Mouse (Mus musculus): ENCODE measurements around the gene Btbd3.

Btbd3 gene

DNA sequence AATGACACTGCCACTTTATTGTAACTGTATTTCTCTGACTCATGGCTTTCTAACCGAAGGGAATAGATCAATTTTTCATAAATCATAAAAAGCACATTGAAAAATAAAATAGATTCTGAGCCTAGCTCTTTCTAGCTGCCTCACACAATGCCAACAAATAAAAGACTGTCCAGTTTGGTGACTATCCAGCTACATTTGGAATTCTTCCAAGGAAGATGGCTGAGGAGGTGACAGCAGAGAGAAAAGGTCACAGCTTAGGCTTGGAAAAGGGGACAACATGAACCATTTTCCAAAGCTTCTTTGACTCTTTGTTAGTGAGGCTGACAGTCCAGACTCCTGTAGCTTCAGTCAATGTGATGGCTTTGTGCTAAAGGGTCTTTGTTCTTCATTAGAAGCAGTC, 132.2 kb downstream of the Btbd3 start:
- no peak for DNase-seq (ENCODE audit: low spot score in 2 of 2)

DNA sequence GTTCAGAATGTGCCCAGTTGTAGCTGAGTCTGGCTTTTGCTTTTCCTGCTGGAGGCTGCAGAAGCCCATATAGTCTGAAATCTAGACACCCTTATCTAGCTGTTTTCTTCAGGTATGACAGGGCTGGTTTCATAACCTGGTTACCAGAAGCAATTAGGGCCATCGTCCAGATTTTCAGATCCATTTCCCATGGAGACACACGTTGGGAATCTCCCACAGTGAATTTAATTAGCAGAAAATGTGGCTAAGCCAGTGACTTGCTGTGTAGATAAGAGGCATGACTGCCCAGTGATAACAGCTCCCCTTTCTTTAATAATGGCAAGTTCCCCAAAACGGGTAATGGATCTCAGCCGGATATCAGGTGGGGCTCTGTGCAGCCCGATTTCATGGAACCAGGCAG, 146.7 kb downstream of the Btbd3 start:
- no peak for DNase-seq (ENCODE audit: low spot score in 2 of 2)

DNA sequence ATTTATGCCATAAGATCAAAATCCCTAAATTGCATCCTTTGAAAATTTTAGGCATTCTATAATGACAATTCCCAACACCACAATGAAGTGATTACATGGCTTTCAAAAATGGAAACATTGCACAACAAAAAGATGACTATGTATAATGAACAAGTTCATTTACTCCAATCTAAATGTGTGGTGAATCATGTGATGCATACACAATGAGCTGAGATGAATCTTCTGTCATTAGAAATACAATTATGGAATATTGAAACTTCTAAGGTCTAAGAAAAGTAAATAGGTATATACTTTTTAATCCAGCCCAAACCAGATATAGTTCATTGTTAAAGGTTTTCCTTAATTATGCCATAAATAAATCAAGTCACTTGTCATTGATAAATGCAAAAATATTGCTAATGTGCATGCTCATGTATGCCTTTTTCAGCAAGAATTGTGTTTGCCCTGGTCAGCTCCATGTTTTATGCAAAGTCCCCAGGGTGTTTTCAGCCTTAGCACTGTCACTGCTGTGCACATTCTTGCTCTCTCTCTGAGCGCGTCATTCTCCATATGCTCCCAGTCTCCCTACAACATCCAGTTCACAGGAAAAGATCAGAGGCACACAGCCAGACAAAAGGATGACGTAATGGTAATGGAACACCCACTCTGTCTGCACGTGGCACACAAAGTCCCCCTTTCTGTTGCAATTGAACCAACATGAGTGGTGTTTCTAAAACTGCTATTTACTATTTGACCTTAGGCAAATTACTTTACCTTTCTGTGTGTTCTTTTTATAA, 149.6 kb downstream of the Btbd3 start:
- DNase-seq (ENCODE audit: low spot score in 2 of 2), result peak; percentile 40 to 60

DNA sequence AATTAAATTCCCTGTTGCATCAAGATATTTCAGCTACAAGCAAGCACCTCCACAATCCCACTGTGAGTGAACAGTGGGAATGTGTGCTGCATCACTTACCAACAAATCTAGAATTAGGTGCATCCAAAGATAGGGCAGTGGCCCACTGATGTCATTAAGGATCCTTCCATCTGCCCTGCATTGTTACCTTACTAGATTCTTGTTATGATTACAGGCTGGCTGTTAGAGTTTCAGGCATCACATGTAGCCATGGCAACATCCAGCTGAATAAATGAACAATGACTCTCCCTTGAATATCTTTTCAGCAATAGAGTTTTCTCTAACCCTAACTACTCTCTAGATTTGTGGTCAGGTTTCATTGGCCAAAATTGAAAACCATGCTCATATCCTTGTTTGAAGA, 150.3 kb downstream of the Btbd3 start:
- peak in 1 of 2 experiments; percentile 32 for DNase-seq (ENCODE audit: low spot score in 2 of 2)

DNA sequence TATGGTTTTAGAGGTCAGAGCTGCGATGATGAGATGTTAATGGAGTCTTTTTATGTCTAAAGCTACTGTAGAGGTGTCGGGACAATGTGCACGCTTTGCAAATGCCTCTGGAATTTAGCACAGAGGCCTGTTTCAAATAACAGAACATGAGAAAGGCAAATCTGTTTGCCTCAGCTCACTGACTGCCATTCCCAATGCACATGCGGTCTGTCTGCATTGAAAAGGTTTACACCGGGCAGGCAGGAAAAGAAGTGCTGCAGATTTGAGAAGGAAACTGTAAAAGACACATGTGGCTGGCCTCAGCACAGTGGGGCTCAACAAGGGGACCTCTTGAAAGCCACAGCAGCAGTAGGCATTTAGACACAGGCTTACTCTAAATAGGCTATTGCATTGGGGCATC, 156.2 kb downstream of the Btbd3 start:
- DNase-seq (ENCODE audit: low spot score in 2 of 2), result no peak

DNA sequence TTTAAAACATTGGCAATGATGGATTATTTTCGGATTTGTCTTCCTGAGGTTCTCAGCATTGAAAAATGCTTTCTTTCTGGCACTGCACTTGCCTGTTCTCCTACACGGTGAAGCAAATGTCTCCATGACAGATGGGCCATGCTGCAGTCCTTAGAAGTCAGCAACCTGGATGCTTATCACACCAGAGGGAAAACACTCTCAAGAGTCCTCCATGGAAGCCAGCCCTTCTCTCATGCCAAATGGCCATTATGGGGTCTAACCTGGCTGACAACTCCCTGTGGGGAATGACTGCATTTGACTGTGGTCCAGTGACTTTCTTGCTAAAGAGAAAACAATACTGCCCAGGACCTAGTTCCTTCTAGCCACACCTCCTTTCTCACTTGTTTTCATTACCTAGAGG, 166.0 kb downstream of the Btbd3 start:
- DNase-seq (ENCODE audit: low spot score in 2 of 2), result no peak

DNA sequence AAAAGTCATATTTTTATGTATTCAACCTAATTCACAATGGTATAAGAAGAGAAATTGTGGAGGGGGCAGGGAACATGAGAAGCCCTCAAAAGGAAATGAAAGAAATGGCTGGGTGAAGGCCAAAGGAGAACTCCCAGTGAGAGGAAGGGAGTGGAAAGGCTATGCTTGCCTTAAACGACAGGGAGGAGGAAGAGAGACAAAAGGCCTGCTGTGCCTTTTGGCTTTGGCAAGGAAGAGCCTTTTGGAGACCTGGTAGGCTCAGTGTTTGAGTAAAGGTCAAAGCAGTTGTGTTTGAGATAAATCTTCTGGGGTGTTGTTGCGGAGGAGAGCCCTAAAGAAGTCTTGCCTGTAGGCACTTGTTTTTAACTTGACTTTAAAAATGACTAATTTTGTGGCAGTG, 175.6 kb downstream of the Btbd3 start:
- DNase-seq (ENCODE audit: low spot score in 2 of 2), result no peak

DNA sequence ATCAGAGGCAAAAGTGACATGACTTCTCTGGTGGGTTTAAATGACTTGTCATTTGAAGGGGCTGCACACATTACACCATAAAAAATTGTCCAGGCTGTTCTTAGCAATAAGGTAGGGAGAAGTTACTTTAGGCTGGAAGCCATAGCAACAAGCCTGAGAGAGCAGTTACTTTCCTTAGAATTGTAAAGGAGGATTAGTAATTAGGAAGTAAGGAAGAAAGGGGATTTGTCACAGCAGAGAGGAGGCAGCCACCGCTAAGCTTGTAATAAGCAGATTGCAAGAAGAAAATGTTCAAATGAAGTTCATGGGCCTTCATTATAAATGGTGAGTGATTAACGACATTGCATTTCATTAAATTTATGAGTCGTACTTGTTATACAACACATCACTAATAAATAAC, 190.1 kb downstream of the Btbd3 start:
- DNase-seq (ENCODE audit: low spot score in 2 of 2), result no peak

DNA sequence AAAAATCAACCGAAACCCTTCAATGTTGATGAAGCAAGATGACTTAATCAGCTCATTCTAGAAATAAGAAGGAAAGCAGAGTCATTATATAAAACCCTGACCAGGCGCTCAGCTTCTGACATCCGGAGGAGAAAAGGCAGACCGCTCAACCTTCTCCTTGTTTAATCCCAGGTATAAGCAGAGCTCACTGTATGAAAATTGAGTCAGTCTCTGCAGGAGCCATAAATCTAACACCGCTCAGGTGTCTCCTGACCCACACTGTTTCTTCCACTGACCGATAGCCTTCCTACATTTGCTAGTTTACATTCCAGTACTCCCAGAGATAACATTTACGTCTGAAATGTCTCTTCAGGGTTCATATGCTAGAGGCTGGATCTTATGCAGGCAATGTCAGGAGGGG, 190.6 kb downstream of the Btbd3 start:
- no peak for DNase-seq (ENCODE audit: low spot score in 2 of 2)

DNA sequence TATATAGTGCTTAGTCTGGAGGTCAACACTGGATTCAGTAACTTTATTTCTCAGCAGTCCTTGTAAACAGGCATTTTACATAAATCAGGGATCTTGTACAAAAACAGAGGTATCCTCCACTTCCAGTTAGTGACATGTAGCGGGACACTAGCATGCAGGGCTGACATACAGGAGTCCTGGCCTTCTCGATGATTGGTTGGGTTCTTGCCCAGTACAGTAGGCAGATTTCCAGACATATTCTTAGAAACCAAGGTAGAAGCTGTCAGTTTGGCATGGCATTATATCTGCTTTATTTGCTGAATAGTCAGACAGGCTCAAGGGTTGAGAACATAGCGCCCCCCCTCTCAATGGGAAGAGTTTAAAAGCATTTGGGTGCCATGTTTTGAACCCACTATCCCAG, 191.3 kb downstream of the Btbd3 start:
- DNase-seq (ENCODE audit: low spot score in 2 of 2), result no peak

DNA sequence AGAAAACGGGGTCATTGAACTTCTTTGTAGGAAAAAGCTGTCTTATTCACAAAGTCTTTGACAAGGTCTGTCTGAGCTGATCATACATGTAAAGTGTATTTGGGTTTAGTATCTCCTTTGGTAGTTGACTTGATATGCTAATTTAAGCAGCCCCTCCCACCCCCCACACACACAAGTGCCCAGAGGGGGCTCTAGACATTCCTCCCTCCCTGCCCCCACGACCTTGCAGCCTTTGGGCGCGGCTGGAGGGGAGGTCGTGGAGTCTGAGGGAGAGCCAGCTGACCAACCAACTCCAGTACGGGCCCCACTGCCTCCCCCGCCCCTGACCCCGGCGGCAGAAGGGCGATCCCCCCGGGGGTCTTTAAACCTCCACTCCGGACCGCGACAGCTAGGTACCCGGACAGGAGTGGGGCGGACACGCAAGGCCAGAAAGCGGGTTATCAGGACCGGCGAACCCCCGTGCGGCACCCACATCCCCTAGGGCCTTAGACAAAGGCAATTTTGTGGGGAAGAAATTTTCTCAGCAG, 211.7 kb downstream of the Btbd3 start:
- no peak for DNase-seq (ENCODE audit: low spot score in 2 of 2)

DNA sequence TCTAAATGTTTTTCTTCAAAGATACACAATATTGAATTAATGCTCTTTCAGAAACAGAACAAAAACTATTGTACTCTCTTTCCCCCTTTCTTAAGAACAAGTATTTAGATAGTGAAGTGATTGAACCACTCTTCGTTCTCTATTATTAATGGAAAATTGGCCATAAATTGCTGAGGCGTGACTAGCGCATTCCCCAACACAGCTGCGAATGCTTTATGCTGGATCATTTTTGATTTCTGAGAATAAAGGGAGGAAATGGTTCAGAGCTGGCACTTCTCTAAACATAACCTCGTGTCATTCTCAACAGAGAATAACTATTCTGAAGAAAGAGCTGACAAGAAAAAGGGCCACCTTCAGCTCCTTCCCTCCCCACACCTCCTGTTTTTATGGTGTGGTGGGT, 217.0 kb downstream of the Btbd3 start:
- DNase-seq (ENCODE audit: low spot score in 2 of 2), result no peak

DNA sequence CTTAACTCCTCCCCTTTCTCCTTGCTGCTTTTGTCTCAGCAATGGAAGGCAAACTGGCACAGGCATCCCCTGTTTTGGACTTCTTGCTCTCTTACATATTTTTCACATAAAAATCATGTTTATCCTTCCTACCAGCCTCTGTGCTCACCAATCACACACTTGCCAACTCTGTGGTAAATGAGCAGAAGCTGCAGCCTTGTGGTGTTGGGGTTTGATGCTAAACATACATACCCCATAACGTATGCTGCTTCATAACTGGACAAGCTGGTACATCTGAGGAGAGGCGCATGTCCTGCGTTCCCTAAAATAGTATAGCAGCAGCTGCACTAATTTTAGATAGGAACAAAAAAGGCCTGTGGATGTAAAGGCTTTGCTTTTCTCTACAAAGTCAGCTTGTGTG, 220.1 kb downstream of the Btbd3 start:
- peak; percentile 60 to 83 for DNase-seq (ENCODE audit: low spot score in 2 of 2)

DNA sequence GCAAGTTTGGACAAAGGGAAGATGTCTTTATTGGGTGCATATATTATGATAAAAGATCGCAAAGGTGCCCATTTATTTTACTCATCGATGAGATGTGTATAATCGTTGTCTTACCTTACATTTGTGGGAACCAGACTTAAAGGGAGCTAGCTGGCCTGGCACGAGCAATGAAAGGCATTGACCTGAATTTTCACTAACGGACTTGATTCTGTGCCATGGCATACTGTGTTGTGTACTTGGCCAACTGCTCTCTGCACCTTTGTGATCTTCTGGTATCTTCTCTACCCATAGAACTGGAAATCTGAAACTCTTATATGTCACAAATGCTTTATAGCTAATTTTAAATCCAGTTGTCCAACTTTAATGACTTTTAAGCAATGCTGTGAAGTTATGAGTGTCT, 220.9 kb downstream of the Btbd3 start:
- no peak for DNase-seq (ENCODE audit: low spot score in 2 of 2)

DNA sequence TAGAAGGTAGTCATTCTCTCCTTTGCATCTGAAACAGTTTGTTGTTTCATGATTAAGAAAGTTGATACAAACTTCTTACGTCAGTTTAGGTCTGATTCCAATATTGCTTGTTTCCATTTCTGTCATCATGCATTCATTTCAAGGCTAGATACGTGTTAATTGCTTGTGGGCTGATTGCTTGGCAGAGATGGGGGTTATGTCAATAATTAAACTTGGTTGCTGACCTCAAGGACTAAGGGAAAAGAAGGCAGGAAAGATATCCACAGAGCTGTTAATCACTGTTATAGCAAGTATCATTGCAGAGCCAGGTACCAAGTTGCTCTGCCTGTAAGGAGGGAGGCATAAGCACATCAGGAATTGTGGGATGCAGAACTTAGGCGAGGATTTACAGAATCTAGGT, 226.2 kb downstream of the Btbd3 start:
- DNase-seq (ENCODE audit: low spot score in 2 of 2), result no peak

DNA sequence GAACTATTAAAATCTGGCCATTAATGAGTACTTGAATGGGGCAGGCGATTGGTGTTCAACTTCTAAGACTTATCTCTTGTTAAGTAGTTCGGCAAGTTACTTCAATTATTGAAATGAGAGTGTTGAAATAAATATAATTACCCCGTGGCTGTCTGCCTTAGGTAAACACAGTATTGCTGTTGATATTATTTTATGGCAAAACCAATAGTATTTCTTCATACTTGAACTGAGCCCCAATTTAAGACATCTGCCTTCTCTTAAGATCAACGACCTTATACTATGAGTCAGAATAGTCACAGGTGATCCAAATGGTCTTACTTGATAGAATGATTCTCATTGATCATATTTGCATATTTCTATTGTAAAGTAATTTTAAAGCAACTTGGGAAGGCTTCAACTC, 228.5 kb downstream of the Btbd3 start:
- DNase-seq (ENCODE audit: low spot score in 2 of 2), result no peak

DNA sequence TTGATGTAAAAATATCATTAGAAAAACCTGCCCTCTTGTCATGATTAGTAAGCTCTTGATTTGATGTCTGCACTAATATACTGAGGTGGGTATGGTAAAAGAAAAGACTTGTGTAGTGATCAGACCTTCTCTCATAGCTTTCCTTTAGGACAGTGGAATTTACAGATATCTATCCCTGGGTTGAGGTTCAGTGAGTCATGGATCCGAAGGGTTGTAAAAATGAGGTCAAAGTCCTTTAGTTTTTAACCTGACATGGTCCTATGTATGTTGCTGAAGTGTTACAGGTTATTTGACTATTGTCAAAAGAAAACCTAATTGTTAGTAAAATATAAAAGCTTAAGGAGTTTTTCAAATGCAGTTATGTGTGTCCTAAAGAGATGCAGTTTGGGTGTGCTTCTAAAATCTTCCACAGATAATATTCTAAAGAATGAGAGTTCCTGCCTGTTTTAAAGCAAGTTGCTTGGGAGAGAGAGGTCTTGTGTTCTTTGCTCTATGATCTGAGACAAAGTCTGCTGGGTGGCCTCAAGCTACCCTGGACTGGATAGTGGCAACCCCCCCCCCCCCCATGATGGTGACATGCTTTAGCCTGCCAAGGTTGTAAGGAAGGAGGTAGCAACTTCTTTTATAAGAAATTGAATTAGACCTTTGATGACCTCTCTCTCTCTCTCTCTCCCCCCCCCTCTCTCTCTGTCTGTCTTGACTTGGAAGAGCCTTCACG, 234.5 kb downstream of the Btbd3 start:
- no peak for DNase-seq (ENCODE audit: low spot score in 2 of 2)

DNA sequence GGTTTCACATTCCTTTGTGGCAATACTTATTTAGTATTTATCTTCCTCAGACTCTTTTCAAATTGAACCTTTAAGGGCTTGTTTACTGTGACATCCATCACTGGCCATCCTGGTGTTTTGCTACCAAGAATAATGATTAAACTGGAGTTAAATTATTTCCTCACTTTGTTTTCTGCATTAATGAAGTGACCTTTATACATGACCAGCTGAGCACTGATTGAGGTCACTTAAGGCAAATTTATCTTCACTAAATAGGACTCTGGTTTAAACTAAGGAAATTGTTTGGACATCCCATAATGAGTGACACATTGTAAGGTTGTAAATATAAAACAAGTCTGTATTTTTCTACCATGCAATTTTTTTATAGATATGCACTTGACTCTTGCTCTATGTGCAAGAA, 235.8 kb downstream of the Btbd3 start:
- DNase-seq (ENCODE audit: low spot score in 2 of 2), result no peak

DNA sequence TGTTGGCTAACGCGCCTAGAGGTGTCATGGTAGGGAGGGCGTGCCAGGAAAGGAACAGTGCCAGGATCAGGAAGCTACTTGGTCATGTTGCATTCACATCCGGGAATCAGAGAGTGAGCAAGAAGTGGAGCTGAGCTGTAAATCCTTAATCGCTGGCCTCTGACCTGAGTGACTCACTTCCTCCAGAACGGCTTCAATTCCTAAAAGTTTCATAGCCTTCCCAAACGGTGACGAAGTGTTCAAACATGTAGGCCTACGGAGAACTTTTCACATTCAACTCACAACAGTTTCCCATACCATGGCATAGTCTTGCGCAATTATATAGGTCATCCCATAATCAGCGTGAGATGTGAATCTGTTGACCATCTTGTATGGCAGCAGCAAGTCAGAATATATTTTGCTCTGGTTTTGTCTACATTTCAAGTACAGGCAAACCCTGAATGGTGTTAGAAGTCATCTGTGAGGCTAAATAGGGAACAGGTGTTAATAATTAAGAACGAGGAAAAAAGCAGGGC, 247.6 kb downstream of the Btbd3 start:
- no peak for DNase-seq (ENCODE audit: low spot score in 2 of 2)

DNA sequence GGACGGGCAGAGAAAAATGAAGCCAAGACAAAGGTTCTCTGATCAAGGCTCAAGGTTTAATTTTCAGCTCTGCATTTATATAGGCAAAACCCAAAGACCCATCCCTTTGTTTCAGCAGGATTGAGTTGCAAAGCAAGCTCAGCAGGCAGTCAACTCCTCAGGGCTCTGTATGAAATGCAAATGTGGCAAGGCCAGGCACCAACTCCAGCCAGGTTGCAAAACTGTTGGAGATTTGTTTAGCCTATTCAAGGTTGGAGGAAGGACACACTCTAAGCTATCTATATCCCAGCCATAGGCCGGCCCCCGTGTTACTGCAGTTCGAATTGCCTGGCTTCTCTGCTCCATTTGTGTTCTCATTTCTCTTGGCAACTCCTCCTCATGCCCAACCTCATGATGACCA, 259.2 kb downstream of the Btbd3 start:
- DNase-seq (ENCODE audit: low spot score in 2 of 2), result no peak

DNA sequence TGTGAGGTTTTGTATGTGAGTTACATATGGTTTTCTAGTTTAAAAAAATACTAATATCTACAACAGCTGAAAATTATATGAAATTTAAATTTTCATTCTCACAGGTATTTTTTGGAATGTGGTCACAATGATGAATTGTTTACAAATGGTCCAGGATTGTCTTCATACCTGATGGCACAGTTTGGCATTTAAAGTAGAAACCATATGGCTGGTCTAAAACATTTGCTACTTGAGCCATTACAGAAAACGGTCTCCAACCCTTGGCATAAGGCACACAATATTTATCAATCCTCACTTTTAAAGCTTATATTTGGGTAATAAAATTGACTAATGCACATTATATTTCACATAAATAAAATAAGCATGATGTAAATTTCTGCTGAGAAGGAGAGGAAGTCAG, 272.1 kb downstream of the Btbd3 start:
- no peak for DNase-seq (ENCODE audit: low spot score in 2 of 2)

DNA sequence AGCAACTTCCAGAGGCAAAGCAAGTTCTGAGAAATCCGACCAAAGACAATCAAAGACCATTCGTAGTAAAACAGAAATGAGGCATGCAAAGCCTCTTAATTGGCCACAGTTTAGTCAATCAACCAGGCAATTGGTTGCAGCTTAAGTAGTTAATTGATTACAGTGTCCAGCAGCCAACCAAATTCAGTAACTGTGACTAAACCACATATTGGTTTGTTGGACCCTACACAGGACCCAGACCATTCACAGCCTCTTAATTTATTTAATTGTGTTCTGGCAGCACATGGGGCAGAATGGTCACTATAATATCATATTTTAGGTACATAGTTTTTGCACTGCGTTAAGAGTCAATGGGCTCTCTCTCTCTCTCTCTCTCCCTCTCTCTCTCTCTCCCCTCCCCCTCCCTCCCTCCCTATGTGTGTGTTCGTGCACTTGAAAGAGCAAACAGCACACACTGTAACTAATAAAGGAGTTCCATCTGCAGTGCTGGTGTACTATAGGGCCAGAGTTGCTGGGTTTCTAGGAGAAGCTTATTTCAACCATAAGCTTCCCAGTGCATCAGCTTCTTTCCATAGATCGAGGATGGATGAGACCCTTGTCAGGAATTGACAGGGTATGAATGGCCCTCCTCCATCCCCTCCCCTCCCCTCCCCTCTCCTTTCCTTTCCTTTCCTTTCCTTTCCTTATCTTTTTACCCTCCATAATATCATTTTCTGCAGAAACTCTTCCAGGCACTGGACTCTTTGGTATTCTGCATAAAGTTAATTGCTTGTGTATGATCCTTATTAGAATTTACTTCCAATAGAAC, 275.0 kb downstream of the Btbd3 start:
- DNase-seq (ENCODE audit: low spot score in 2 of 2), result no peak

Measured in right cerebral cortex, postnatal 10 days (tissue).